Mouse (Mus musculus) olfactory bulb, adult 2 months (tissue): ENCODE measurements around the gene Cd247.

ENCODE experiments used
- CTCF ChIP-seq: fragments of 200-500 bp; IDR thresholded peaks from 2 replicates; pipeline ENCODE4 v1.5.1; 2012; ENCODE audit warnings: low read depth, mild to moderate bottlenecking, low read length, moderate library complexity; ENCODE audit not compliant: insufficient read depth
- POLR2A ChIP-seq: fragments of 200-500 bp; IDR thresholded peaks from 2 replicates; pipeline ENCODE4 v1.6.1; 2012; ENCODE audit warnings: mild to moderate bottlenecking, low read depth, low read length, moderate library complexity; ENCODE audit not compliant: insufficient read depth

- no peak for TF ChIP-seq POLR2A
- TF ChIP-seq CTCF, result no peak
Observed at GRCm38 (mm10) chr1:165858356-165858755, 69.9 kb downstream of the Cd247 start.
